In genomic region chr9:42518163-42518562, GRCm38 (mm10) we compare ENCODE assay signal across 14 mouse cellular contexts.
"Had no signal": no experiment of that assay in that cellular context is flagged by ENCODE, and none has a peak within 500 bp of the region (broad histone marks: within the 10 kb centered on the region; RNA-seq: fewer than 3 reads in every experiment).

No protein-coding gene starts in this region.

- H3K4me1 ChIP-seq: liver, embryonic 15.5 days had no signal

- DNase-seq: kidney, adult 2 months; kidney, postnatal 36 days; layer of hippocampus, adult 9-11 months; left cerebral cortex, postnatal 4 days; lung, adult 2 months; lung, postnatal 14 days; thymus, postnatal 4 days had no signal

- H3K27ac ChIP-seq: limb, embryonic 13.5 days; liver, embryonic 15.5 days; macrophage; stomach, postnatal 0 days had no signal

- H3K4me3 ChIP-seq: limb, embryonic 13.5 days; liver, embryonic 15.5 days; megakaryocyte, embryonic 14.5 days had no signal

- ATAC-seq: intestine, embryonic 16.5 days had no signal

- H3K9ac ChIP-seq: limb, embryonic 13.5 days; liver, embryonic 15.5 days had no signal

- H3K9me3 ChIP-seq: limb, embryonic 13.5 days; liver, embryonic 15.5 days had no signal

- H3K36me3 ChIP-seq: limb, embryonic 13.5 days; liver, embryonic 15.5 days had no signal

- H3K4me2 ChIP-seq: limb, embryonic 13.5 days; liver, embryonic 15.5 days; midbrain, embryonic 11.5 days had no signal
